Mouse (Mus musculus) lung, postnatal 0 days (tissue): ENCODE measurements around the gene Adcyap1r1. TPM values are rescaled to one million over a fixed set of nuclear protein-coding genes. Genes with fewer than 3 reads are reported as not detected.

Experiments used
- ATAC-seq: fragments of 200-750 bp; cut with Nextera tagmentation; 2 replicates; pipeline ENCODE4 v1.8.0; 2017; ENCODE audit warnings: moderate library complexity
- DNase-seq: peaks from one replicate; pipeline ENCODE4 v3.0.0-alpha.2; 2016; ENCODE audit warnings: low spot score
- H3K27ac ChIP-seq: fragments of 300-500 bp; sonication (generic); 2 replicates; pipeline ENCODE4 v1.5.1; 2014; ENCODE audit warnings: antibody characterized with exemption, mild to moderate bottlenecking, low read length, mixed read lengths
- H3K27me3 ChIP-seq: fragments of 300-500 bp; sonication (generic); replicated peaks from 2 replicates; pipeline ENCODE4 v1.6.1; 2014; ENCODE audit warnings: low read length, mixed read lengths; ENCODE audit not compliant: insufficient read depth
- H3K36me3 ChIP-seq: fragments of 300-500 bp; sonication (generic); 2 replicates; pipeline ENCODE4 v1.6.1; 2014; ENCODE audit warnings: low read length, mixed read lengths; ENCODE audit not compliant: insufficient read depth
- H3K4me1 ChIP-seq: fragments of 300-500 bp; sonication (generic); 2 replicates; pipeline ENCODE4 v1.6.1; 2014; ENCODE audit warnings: antibody characterized with exemption, low read depth, low read length, mixed read lengths; ENCODE audit not compliant: insufficient read depth
- H3K4me2 ChIP-seq: fragments of 300-500 bp; sonication (generic); replicated peaks from 2 replicates; pipeline ENCODE4 v1.6.1; 2014; ENCODE audit warnings: low read depth, mild to moderate bottlenecking, low read length, moderate library complexity, mixed read lengths
- H3K4me3 ChIP-seq: fragments of 300-500 bp; sonication (generic); 2 replicates; pipeline ENCODE4 v1.5.1; 2014; ENCODE audit warnings: low read depth, low read length
- H3K9ac ChIP-seq: fragments of 300-500 bp; sonication (generic); replicated peaks from 2 replicates; pipeline ENCODE4 v1.6.1; 2014; ENCODE audit warnings: low read depth, mild to moderate bottlenecking
- H3K9me3 ChIP-seq: fragments of 300-500 bp; sonication (generic); 2 replicates; pipeline ENCODE4 v1.6.1; 2016; ENCODE audit warnings: low read length, mixed read lengths
- CTCF ChIP-seq: IDR thresholded peaks from 2 replicates; pipeline ENCODE4 v1.5.1; 2016; ENCODE audit warnings: antibody characterized with exemption, mild to moderate bottlenecking
- EP300 ChIP-seq: IDR thresholded peaks from 2 replicates; pipeline ENCODE4 v1.6.1; 2016; ENCODE audit warnings: antibody characterized with exemption, mild to moderate bottlenecking, control low read depth
- WGBS: fragments of 180-500 bp; shearing (Covaris S2); extraction: QIAGEN DNeasy Blood & Tissue Kit; methylation state at CpG from one replicate; pipeline ENCODE4 v1.1.7; 2014; 5-methylcytosine and 5-hydroxymethylcytosine counted together
- polyA plus RNA-seq: library from polyadenylated mRNA; unstranded; fragments of >200 nt; fragmentation: Nextera tagmentation; extraction: Ambion mirVana; gene quantifications from 2 replicates; pipeline ENCODE4 v1.2.1, GENCODE M21; 2015

Gene Adcyap1r1
- polyA plus RNA-seq, 1 experiment from 2014 or later, result 0.23 TPM

GRCm38 (mm10) chr6:55444721-55445120 lies 7.1 kb upstream of the Adcyap1r1 start:
- Histone ChIP-seq H3K27me3 (no peaks in the 10 kb centered on the region), H3K36me3 (no peaks in the 10 kb centered on the region), H3K9ac (no peak overlapping the region), H3K27ac (no peak overlapping the region), H3K9me3 (no peaks in the 10 kb centered on the region), H3K4me3 (no peak overlapping the region), H3K4me2 (no peak overlapping the region), H3K4me1 (no peaks in the 10 kb centered on the region)
- TF ChIP-seq CTCF, result no peak
- no peak for TF ChIP-seq EP300
- WGBS, result 46% methylated on average over 4 of the region's 4 CpGs
- DNase-seq (no peak), ATAC-seq (no peak)

- no peaks in the 10 kb centered on the region for H3K9me3 ChIP-seq
- no peaks in the 10 kb centered on the region for H3K36me3 ChIP-seq
- 59% methylated on average over 9 of the region's 9 CpGs for WGBS
- no peak overlapping the region for H3K4me3 ChIP-seq
- no peak overlapping the region for H3K4me2 ChIP-seq
- no peaks in the 10 kb centered on the region for H3K4me1 ChIP-seq
- H3K27ac ChIP-seq, result no peak overlapping the region
- H3K9ac ChIP-seq, result no peak overlapping the region
- no peak for TF ChIP-seq EP300
- TF ChIP-seq CTCF, result no peak
- H3K27me3 ChIP-seq, result peaks cover 20% of the 10 kb centered on the region
- ATAC-seq (no peak), DNase-seq (no peak)
These were observed 3.6 kb upstream of the Adcyap1r1 start for GRCm38 (mm10) chr6:55448199-55448598.

GRCm38 (mm10) chr6:55448976-55449678 lies 2.7 kb upstream of the Adcyap1r1 start:
- Histone ChIP-seq H3K4me1 (no peaks in the 10 kb centered on the region), H3K9me3 (no peaks in the 10 kb centered on the region), H3K9ac (no peak overlapping the region), H3K36me3 (no peaks in the 10 kb centered on the region), H3K27ac (no peak overlapping the region), H3K27me3 (peaks cover 24% of the 10 kb centered on the region), H3K4me3 (no peak overlapping the region), H3K4me2 (no peak overlapping the region)
- ATAC-seq, result no peak
- DNase-seq, result no peak
- TF ChIP-seq CTCF (no peak), EP300 (no peak)
- WGBS, result 72% methylated on average over 8 of the region's 8 CpGs

- 1% methylated on average over 22 of the region's 24 CpGs for WGBS
- no peaks in the 10 kb centered on the region for H3K9me3 ChIP-seq
- no peak for TF ChIP-seq CTCF
- TF ChIP-seq EP300, result no peak
- H3K4me1 ChIP-seq, result no peaks in the 10 kb centered on the region
- peaks cover 24% of the 10 kb centered on the region for H3K27me3 ChIP-seq
- DNase-seq (no peak), ATAC-seq (no peak)
- H3K27ac ChIP-seq, result no peak overlapping the region
- H3K4me3 ChIP-seq, result peak overlapping the region; percentile 23; the same call in 1 of the 2 replicates
- peak overlapping the region; percentile 40 for H3K4me2 ChIP-seq
- no peaks in the 10 kb centered on the region for H3K36me3 ChIP-seq
- H3K9ac ChIP-seq, result no peak overlapping the region
These were observed 603 bp downstream of the Adcyap1r1 start for GRCm38 (mm10) chr6:55452381-55452780.

- Histone ChIP-seq H3K27me3 (peaks cover 24% of the 10 kb centered on the region), H3K36me3 (no peaks in the 10 kb centered on the region), H3K4me3 (no peak overlapping the region), H3K4me2 (no peak overlapping the region), H3K9ac (no peak overlapping the region), H3K4me1 (no peaks in the 10 kb centered on the region), H3K27ac (no peak overlapping the region), H3K9me3 (no peaks in the 10 kb centered on the region)
- no peak for DNase-seq
- 21% methylated on average over 1 of the region's 1 CpGs for WGBS
- no peak for ATAC-seq
- TF ChIP-seq CTCF, result no peak
- TF ChIP-seq EP300, result no peak
These were observed 1.8 kb downstream of the Adcyap1r1 start for GRCm38 (mm10) chr6:55453548-55453947.

GRCm38 (mm10) chr6:55455641-55456040 lies 3.9 kb downstream of the Adcyap1r1 start:
- H3K9ac ChIP-seq, result no peak overlapping the region
- H3K4me3 ChIP-seq, result no peak overlapping the region
- no peaks in the 10 kb centered on the region for H3K9me3 ChIP-seq
- TF ChIP-seq EP300 (no peak), CTCF (no peak)
- H3K27me3 ChIP-seq, result peaks cover 20% of the 10 kb centered on the region
- H3K4me2 ChIP-seq, result no peak overlapping the region
- 77% methylated on average over 5 of the region's 5 CpGs for WGBS
- ATAC-seq (no peak), DNase-seq (no peak)
- no peak overlapping the region for H3K27ac ChIP-seq
- H3K4me1 ChIP-seq, result no peaks in the 10 kb centered on the region
- H3K36me3 ChIP-seq, result no peaks in the 10 kb centered on the region
